Mouse (Mus musculus) granulocyte monocyte progenitor cell, adult 5-6 weeks (primary cell): ENCODE data around the gene Ankrd12. TPM values are rescaled to one million over a fixed set of nuclear protein-coding genes. Genes with fewer than 3 reads are reported as not detected.
"Not testable (repeated sequence)": the region's sequence is repeated elsewhere in the genome, so short reads cannot be mapped to it uniquely, and the experiment has no call there.

Source experiments
- ATAC-seq: replicated peaks from 2 replicates; pipeline ENCODE4 v1.8.0; 2016; ENCODE audit warnings: mild to moderate bottlenecking, moderate TSS enrichment, inconsistent platforms; ENCODE audit not compliant: poor library complexity, severe bottlenecking
- total RNA-seq, 2 experiments: library from RNA; stranded (forward) in 1 of 2; stranded (reverse) in 1 of 2; fragments of 200-712, 200-1000 nt in 1 of 2; fragments of >200 nt in 1 of 2; fragmentation: Nextera tagmentation in 1 of 2; gene quantifications; 2 replicates each; pipeline ENCODE4 v1.2.3; 2014 to 2017

The Ankrd12 gene
- total RNA-seq, 2 experiments from 2014 or later: 44.9 to 63.2 TPM

- ATAC-seq: peak; percentile 46; the same call in 1 of the 2 replicates
Measured at GRCm38 (mm10) chr17:66007473-66007872, 69.4 kb downstream of the Ankrd12 start.

GRCm38 (mm10) chr17:65988151-65988820, 88.6 kb downstream of the Ankrd12 start:
- ATAC-seq: no peak

- ATAC-seq: not testable (repeated sequence)
Measured at GRCm38 (mm10) chr17:65976720-65977119, 100.2 kb downstream of the Ankrd12 start.

GRCm38 (mm10) chr17:65967751-65968150, 109.1 kb downstream of the Ankrd12 start:
- ATAC-seq: no peak

GRCm38 (mm10) chr17:65962263-65962662, 114.6 kb downstream of the Ankrd12 start:
- no peak for ATAC-seq

GRCm38 (mm10) chr17:65961606-65962136, 115.2 kb downstream of the Ankrd12 start:
- ATAC-seq: 0 out of 2 replicates have a peak, but pooled peaks have one; percentile 16

- ATAC-seq: no peak
Measured at GRCm38 (mm10) chr17:65959011-65959410, 117.9 kb downstream of the Ankrd12 start.

GRCm38 (mm10) chr17:65958366-65958765, 118.5 kb downstream of the Ankrd12 start:
- ATAC-seq: no peak

- ATAC-seq: no peak
Measured at GRCm38 (mm10) chr17:65957782-65958325, 119.0 kb downstream of the Ankrd12 start.

- ATAC-seq: peak; percentile 54
Measured at GRCm38 (mm10) chr17:65956993-65957781, 119.7 kb downstream of the Ankrd12 start.

GRCm38 (mm10) chr17:65956140-65956539, 120.7 kb downstream of the Ankrd12 start:
- ATAC-seq: no peak

GRCm38 (mm10) chr17:65953959-65954358, 122.9 kb downstream of the Ankrd12 start:
- no peak for ATAC-seq

GRCm38 (mm10) chr17:65952083-65952482, 124.8 kb downstream of the Ankrd12 start:
- ATAC-seq: peak; percentile 35

GRCm38 (mm10) chr17:65950622-65951404, 126.1 kb downstream of the Ankrd12 start, which contains the start of gene Twsg1:
Gene Twsg1 (minus strand): TSS chr17:65951226.
- ATAC-seq: peak; percentile 95

- no peak for ATAC-seq
Measured at GRCm38 (mm10) chr17:65950183-65950582, 126.7 kb downstream of the Ankrd12 start.

- no peak for ATAC-seq
Measured at GRCm38 (mm10) chr17:65947307-65947706, 129.6 kb downstream of the Ankrd12 start.

- no peak for ATAC-seq
Measured at GRCm38 (mm10) chr17:65945420-65945819, 131.5 kb downstream of the Ankrd12 start.

- no peak for ATAC-seq
Measured at GRCm38 (mm10) chr17:65942394-65942793, 134.5 kb downstream of the Ankrd12 start.

GRCm38 (mm10) chr17:65941275-65941674, 135.6 kb downstream of the Ankrd12 start:
- ATAC-seq: no peak

GRCm38 (mm10) chr17:65940221-65940620, 136.7 kb downstream of the Ankrd12 start:
- no peak for ATAC-seq
